Mouse (Mus musculus) testis, adult 2 months (tissue): ENCODE results near the gene Uhrf2. TPM values are rescaled to one million over a fixed set of nuclear protein-coding genes. Genes with fewer than 3 reads are reported as not detected.
A peak's percentile ranks its signal among the peaks of the same experiment; 100 is the strongest.
"Not testable (repeated sequence)": the region's sequence is repeated elsewhere in the genome, so short reads cannot be mapped to it uniquely, and the experiment has no call there.

Source experiments
- H3K27ac ChIP-seq: fragments of 200-500 bp; 2 replicates; pipeline ENCODE4 v1.5.1; 2012; ENCODE audit warnings: low read depth, low read length; ENCODE audit not compliant: control insufficient read depth, insufficient read depth
- H3K27me3 ChIP-seq: fragments of 200-500 bp; 2 replicates; pipeline ENCODE4 v1.6.1; 2012; ENCODE audit warnings: mild to moderate bottlenecking, low read length, moderate library complexity; ENCODE audit not compliant: control insufficient read depth, insufficient read depth
- H3K36me3 ChIP-seq: fragments of 200-500 bp; 2 replicates; pipeline ENCODE4 v1.6.1; 2012; ENCODE audit warnings: mild to moderate bottlenecking, low read length; ENCODE audit not compliant: control insufficient read depth, insufficient read depth
- H3K4me1 ChIP-seq: fragments of 200-500 bp; 2 replicates; pipeline ENCODE4 v1.6.1; 2012; ENCODE audit warnings: low read length; ENCODE audit not compliant: control insufficient read depth, insufficient read depth
- H3K4me3 ChIP-seq: fragments of 200-500 bp; 2 replicates; pipeline ENCODE4 v1.5.1; 2012; ENCODE audit warnings: low read depth, mild to moderate bottlenecking, low read length, moderate library complexity, mixed read lengths; ENCODE audit not compliant: control insufficient read depth
- CTCF ChIP-seq: fragments of 200-500 bp; IDR thresholded peaks from 2 replicates; pipeline ENCODE4 v1.5.1; 2012; ENCODE audit warnings: low read depth, mild to moderate bottlenecking, inconsistent platforms, low read length, moderate library complexity; ENCODE audit not compliant: control insufficient read depth, insufficient read depth, insufficient replicate concordance
- POLR2A ChIP-seq: fragments of 200-500 bp; IDR thresholded peaks from 2 replicates; pipeline ENCODE4 v1.6.1; 2012; ENCODE audit warnings: low read depth, mild to moderate bottlenecking, inconsistent platforms, low read length, moderate library complexity; ENCODE audit not compliant: control insufficient read depth
- polyA plus RNA-seq: library from polyadenylated mRNA; depleted of rRNA; stranded (reverse); fragments of >200 nt; gene quantifications from 2 replicates; pipeline ENCODE4 v1.2.3, GENCODE M21; 2012

Uhrf2 gene
- polyA plus RNA-seq, 1 experiment, result 14.0 TPM

- H3K4me1 ChIP-seq, result peaks cover 9% of the 10 kb centered on the region
- H3K36me3 ChIP-seq, result no peaks in the 10 kb centered on the region
- H3K4me3 ChIP-seq, result no peak overlapping the region
- H3K27me3 ChIP-seq, result no peaks in the 10 kb centered on the region
- no peak overlapping the region for H3K27ac ChIP-seq
- TF ChIP-seq CTCF (no peak), POLR2A (no peak)
Observed at GRCm38 (mm10) chr19:30006371-30006770, 23.9 kb upstream of the Uhrf2 start.

- Histone ChIP-seq H3K36me3 (no peaks in the 10 kb centered on the region), H3K4me3 (no peak overlapping the region), H3K27ac (no peak overlapping the region), H3K4me1 (peaks cover 13% of the 10 kb centered on the region), H3K27me3 (no peaks in the 10 kb centered on the region)
- TF ChIP-seq POLR2A (no peak), CTCF (no peak)
Observed at GRCm38 (mm10) chr19:30010520-30011296, 19.6 kb upstream of the Uhrf2 start.

- Histone ChIP-seq H3K27ac (no peak overlapping the region), H3K36me3 (no peaks in the 10 kb centered on the region), H3K4me3 (no peak overlapping the region), H3K27me3 (no peaks in the 10 kb centered on the region), H3K4me1 (peaks cover 13% of the 10 kb centered on the region)
- TF ChIP-seq CTCF (no peak), POLR2A (no peak)
Observed at GRCm38 (mm10) chr19:30014331-30014730, 16.0 kb upstream of the Uhrf2 start.

GRCm38 (mm10) chr19:30016156-30016555 lies 14.2 kb upstream of the Uhrf2 start:
- Histone ChIP-seq H3K4me3 (no peak overlapping the region), H3K27ac (no peak overlapping the region), H3K27me3 (no peaks in the 10 kb centered on the region), H3K36me3 (no peaks in the 10 kb centered on the region), H3K4me1 (peaks cover 8% of the 10 kb centered on the region)
- TF ChIP-seq CTCF, result no peak
- no peak for TF ChIP-seq POLR2A

GRCm38 (mm10) chr19:30023419-30023818 lies 6.9 kb upstream of the Uhrf2 start:
- not testable (repeated sequence) for H3K4me3 ChIP-seq, H3K27ac ChIP-seq, H3K36me3 ChIP-seq, H3K27me3 ChIP-seq, H3K4me1 ChIP-seq

GRCm38 (mm10) chr19:30029002-30029710 lies 1.2 kb upstream of the Uhrf2 start:
- TF ChIP-seq CTCF, result no peak
- no peak for TF ChIP-seq POLR2A
- Histone ChIP-seq H3K27me3 (no peaks in the 10 kb centered on the region), H3K36me3 (no peaks in the 10 kb centered on the region), H3K4me1 (peaks cover 6% of the 10 kb centered on the region), H3K4me3 (peak overlapping the region; percentile 81), H3K27ac (peak overlapping the region; percentile 87)

- Histone ChIP-seq H3K4me3 (peak overlapping the region; percentile 95), H3K36me3 (no peaks in the 10 kb centered on the region), H3K4me1 (peaks cover 6% of the 10 kb centered on the region), H3K27ac (peak overlapping the region; percentile 76), H3K27me3 (no peaks in the 10 kb centered on the region)
- no peak for TF ChIP-seq POLR2A
- TF ChIP-seq CTCF, result no peak
Observed at GRCm38 (mm10) chr19:30030636-30031467, 539 bp downstream of the Uhrf2 start.
